Mouse (Mus musculus) inflammation-experienced regulatory T-cells (primary cell): ENCODE measurements around the gene Hpf1. TPM values are rescaled to one million over a fixed set of nuclear protein-coding genes. Genes with fewer than 3 reads are reported as not detected.

Experiments
- polyA plus RNA-seq, 2 experiments: library from polyadenylated mRNA; unstranded; fragments of 100-300 nt; shearing (Covaris generic); gene quantifications; one replicate each; pipeline ENCODE4 v1.2.1; 2017

The Hpf1 gene
- 10 to 100 TPM; 72.5 to 79.4 TPM for polyA plus RNA-seq

DNA sequence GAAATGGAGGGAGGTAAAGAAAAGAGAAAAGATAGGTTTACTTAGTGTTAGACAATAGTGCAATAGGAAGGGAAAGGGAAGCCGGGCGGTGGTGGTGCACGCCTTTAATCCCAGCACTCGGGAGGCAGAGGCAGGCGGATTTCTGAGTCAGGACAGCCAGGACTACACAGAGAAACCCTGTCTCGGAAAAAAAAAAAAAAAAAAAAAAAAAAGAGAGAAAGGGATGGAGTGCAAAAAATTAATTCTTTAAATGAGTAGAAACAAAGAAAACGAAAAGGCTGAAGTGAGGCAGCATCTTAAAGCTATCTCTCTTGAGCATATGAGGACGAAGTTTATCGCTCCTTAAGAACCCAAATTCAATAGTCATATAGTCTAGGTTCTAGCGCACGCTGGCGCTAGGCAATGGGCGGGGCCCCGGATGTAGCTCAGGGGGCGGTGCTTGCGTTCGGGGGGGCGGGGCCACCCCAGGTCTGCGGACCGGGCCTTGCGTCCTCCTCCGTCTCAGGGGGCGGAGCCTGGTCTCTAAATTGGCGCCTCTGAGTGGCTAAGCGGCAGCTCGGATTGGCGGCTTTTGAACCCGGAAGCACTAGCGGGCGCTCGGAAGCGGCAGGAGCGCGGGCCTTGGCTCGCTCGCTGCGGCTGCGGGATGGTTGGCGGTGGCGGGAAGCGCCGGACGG, at the start of gene Hpf1:
Gene Hpf1 (plus strand): TSS at position 576 of the 677 bp plus-strand sequence.

Other genes with a start within 250 kb of the Hpf1 start
- gene Clcn3, start 92.9 kb downstream of the Hpf1 start, polyA plus RNA-seq = 10 to 100 TPM; 30.5 to 36.0 TPM
- 10 to 100 TPM in 1 of 2 experiments, 1 to 10 TPM in 1; 9.2 to 11.9 TPM for gene Nek1, start 102.8 kb downstream of the Hpf1 start, polyA plus RNA-seq